Mouse (Mus musculus) gastrocnemius, postnatal 4 days (tissue): ENCODE measurements around the gene Gak. TPM values are rescaled to one million over a fixed set of nuclear protein-coding genes. Genes with fewer than 3 reads are reported as not detected.

Source experiments
- DNase-seq, 2 experiments: peaks; one replicate each; pipeline ENCODE4 v3.0.0; 2021 to 2022; ENCODE audit warnings: low spot score in 2 of 2, mixed read lengths in 2 of 2
- long read RNA-seq, 2 experiments: library from polyadenylated mRNA; stranded (forward); transcript quantifications; one replicate each; pipeline ENCODE4 v2.0.0; 2021
- total RNA-seq, 2 experiments: library from RNA; stranded (reverse); gene quantifications; 2 replicates each; pipeline ENCODE4 v1.2.3; 2021

Gene Gak
- 10 to 100 TPM; 35.6 to 36.2 TPM for total RNA-seq
- long read RNA-seq, experiment 1, partial matches to known transcripts: 8 of 11 reads
- long read RNA-seq, experiment 1, other reads (novel, unspliced or antisense): 3 of 11 reads
- long read RNA-seq, experiment 2, full-length matches to known transcripts: 3 of 12 reads
- long read RNA-seq, experiment 2, partial matches to known transcripts: 7 of 12 reads
- long read RNA-seq, experiment 2, other reads (novel, unspliced or antisense): 2 of 12 reads

DNA sequence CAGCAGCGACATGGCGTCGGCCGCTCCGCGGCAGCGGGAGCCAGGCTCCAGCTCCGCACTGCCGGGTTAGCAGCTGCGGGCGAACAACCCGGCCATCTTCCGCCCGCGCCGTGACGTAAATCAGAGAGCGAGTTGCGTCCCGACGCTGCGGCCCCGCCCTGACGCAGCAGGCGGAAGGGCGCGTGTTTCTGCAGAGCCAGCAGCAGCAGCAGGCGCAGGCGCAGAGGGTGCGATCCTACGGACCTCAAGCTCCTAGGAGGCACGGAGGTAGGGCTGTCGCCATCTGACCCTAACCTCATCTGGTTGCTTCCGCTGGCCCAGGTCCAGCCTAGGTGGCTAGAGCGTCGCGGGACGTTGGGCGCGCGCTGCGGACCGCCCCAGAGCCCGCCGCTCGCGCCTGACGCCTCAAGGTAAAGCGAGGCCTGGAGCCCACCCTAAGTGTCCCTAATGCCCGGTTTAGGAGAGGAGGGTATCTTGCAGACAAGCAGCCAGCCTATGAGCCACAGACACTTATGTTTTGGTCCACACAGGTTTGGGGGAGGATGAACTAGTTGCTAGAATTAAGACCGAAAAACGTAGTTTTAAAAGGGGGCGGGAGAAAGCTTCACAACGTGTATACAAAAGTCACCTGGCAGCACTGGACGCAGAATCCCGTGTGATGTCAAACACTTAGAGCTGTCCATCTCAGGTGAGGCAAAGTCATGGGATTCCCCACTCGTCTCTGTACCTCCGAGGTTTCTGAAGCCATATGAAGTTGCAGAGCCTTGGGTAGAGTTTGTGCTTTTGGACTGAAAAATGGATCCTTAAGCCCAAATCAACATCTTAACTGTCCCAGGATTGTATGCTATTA lies at the start of gene Gak, which contains the start of gene Tmem175:
Gene Gak (minus strand): TSS at position 122 of the 850 bp plus-strand sequence.
Gene Tmem175 (plus strand): TSS at position 137 of the 850 bp plus-strand sequence.
- peak; percentile 73 to 93 for DNase-seq

GRCm38 (mm10) chr5:108678296-108678854 lies 48.8 kb upstream of the Gak start:
- DNase-seq: no peak

- peak in 1 of 2 experiments; percentile 62 for DNase-seq
Measured at GRCm38 (mm10) chr5:108677605-108678295, 48.2 kb upstream of the Gak start.

DNA sequence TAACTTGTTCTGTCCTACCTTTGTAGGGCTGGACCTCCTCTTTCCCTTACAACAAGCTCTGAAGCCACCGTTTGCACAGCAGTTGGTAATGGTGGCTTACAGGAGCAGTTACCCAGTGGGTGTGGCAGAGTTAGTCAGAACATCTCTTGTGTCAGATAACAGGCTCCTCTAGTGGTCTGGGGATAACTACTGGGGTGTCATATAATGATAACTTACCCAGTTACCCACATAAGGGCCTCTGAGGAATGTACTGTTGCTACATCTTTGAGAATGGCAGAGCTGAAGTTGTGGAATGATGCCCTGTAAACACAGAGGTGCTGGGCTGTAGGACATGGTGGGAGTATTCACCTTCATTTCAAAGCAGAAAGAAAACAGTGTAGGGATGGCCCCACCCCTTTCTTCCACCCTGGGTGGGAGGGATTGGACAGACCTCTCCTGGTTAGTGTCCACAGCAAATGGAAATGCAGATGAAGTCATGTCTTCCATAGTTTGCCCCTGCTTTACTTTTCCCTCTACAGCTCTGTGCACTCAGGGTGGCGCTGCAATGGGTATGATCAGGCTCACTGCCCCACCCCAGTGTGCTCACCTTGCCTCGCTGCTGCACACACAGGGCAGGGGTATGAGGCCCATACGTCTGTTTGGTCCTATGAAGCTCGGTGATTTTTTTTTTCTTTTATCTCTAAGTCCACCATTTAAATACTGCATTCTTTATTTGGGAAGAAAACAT lies 47.4 kb upstream of the Gak start:
- no peak for DNase-seq

- DNase-seq: no peak
Measured at GRCm38 (mm10) chr5:108675251-108675816, 45.8 kb upstream of the Gak start, which contains the start of gene Slc26a1. Gene Slc26a1, minus strand, starts transcription at chr5:108675569.

- no peak for DNase-seq
Measured at GRCm38 (mm10) chr5:108674624-108675023, 45.1 kb upstream of the Gak start.

GRCm38 (mm10) chr5:108671757-108672156 lies 42.2 kb upstream of the Gak start:
- DNase-seq: no peak

DNA sequence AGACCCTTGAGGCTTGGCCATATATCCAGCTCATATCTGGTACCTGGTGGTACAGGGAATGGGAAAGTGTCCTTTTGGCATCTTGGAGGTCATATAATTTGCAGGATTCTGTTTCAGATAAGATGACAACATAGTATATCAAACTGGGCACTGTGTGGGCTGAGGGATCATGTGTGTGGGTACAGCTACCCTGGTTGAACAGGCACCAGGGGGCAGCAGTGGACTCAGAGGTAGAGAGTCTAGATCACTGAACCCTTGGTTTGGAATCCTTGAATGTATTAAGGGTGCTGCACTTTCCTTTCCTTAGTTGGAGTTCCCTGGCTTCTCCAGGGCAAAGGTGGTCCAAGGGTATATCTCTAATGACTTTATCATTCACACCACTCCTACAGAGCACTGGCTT lies 41.2 kb upstream of the Gak start:
- DNase-seq: no peak

DNA sequence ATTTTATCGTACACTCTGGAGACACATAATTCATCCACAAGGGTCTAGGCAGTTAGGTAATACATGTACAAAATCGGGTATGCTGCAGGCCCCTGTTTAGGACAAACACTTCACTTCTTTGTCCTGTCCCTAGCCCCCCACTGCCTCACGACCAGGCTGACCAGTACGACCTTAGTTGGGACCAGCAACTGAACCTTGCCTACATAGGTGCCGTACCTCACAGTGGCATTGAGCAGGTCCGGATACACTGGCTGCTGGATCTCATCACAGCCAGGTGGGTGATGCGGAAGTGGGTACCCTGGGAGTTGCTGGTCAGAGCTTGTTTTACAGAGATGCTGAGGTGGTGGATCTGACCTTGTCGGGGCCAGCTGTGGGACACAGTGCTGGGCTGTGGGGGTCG lies 40.4 kb upstream of the Gak start:
- DNase-seq: no peak

DNA sequence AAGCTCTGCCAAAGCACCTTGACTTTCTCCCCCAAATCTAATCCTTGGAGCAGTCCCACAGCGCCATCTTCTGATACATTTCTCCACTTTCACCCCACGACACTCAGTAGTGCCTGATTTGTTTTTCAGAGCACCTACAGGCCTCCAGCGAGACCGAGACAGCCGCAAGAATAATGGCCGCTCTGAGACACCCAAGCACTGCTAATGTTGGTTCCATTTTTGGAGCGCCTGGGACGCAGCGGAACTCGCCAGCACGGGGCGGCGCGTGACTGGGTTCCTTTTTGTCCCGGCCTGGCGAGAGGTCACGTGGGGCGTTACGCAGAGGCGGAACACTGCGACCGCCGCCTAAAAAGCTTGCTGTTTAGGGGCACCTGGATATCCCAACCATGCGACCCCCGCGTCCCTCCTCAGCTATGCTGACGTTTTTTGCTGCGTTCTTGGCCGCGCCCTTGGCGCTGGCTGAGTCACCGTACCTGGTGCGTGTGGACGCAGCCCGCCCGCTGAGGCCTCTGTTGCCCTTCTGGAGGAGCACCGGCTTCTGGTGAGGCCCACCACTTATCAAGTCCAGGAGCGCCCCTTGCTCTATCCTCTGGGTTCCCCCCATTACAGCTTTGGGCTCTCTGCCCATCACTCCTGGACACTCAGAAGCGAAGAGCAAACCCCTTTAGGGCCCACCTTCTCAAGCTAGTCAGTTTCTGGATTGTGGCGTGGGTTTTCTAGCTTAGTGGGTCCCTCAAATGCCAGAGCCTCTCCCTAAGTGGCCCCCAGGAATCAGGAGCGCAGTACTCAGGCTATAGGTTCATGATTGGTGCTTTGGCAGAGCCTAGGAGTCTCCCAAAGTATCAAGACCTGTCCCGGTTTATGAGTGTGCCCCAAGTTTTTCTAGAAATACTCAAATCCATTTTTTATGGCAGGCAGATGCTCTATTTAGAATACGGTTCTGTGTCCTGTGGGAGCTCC lies 39.7 kb upstream of the Gak start, which contains the start of gene Dgkq:
Gene Dgkq (minus strand): TSS at position 696 of the 960 bp plus-strand sequence.
- peak; percentile 68 to 86 for DNase-seq

GRCm38 (mm10) chr5:108668387-108668932 lies 38.9 kb upstream of the Gak start:
- no peak for DNase-seq

GRCm38 (mm10) chr5:108667370-108667769 lies 37.8 kb upstream of the Gak start:
- no peak for DNase-seq

DNA sequence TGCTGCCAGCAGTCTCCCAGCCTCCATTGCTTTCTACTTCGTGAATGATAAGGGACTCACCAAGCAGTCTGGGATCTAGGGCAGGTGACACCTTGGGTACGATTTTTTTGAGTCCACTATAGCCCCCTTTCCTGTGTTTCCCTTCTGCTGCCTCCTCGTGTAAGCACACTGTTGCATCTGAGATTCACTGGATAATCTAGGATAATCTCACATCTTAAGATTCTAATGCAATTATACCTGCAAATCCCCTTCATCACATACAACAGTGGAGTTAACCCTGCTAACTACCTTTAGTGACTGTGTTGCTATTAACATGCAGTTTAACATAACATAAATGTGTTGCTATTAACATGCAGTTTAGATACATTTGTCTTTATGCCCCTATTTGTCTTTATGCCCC lies 35.5 kb upstream of the Gak start:
- no peak for DNase-seq

DNA sequence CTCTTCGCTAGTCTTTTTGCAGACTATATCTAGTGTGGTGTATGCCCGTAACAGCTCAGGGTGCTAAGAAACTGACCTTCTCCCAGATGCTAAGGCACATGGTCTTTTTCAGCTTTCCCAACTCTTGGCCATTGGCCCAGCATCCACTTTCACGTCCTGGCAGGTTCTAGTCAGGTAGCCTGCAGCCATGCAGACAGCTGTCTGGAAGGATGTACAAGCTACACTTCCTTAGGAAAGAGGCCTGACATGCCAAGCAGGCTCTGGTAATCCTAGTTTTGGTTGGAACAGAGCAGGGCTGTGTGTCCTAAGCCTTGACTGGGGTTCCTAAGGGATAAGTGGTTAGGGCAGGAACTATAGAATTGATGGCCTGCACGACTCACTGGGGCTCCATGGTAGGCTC lies 33.2 kb upstream of the Gak start:
- DNase-seq: no peak

GRCm38 (mm10) chr5:108660632-108661268 lies 31.2 kb upstream of the Gak start:
- DNase-seq: peak; percentile 81 to 92

DNA sequence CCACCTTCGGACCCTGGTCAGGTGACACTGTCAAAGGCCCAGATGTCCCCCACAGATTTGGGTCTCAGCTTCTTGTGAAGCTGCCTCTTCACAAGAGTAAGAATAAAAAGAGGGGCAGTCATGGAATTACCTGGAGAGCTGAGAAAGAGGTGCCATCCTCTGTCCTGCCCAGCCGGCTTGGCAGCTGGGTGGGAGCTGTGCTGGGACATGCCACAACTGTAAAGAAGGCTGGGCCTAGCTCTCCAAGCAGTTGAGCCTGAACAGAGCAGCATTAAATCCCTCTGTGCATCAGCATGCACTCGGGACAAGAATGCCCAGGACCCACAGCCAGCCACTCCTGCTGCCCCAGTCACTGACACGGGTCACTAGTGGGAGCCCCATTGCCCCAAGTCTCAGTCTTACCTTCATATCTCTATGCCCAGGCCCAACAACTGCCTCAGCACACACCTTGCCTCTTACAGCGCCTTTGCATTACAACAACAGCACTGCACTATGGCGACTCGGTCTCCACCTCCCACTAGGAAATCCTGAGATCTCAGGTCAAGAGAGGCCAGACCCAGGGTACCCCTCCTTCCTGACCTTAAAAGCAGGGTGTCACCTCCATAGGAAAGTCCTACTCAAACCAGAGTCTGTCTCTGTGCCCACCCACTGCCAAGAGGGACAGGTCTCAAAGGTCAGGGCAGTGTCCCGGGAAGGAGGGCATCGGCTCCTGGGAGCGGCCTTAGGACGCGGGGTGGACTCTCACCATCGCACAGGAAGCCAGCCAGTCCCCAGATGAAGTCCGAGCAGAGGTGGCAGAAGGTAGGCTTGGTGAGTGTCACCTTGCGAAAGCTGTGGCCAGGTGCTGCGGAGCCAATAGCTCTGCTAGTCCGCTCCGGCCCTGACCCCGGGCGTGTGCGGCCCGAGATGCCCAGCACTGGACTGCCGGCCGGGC lies 30.4 kb upstream of the Gak start, which contains the start of gene Idua:
Gene Idua (plus strand): TSS at position 634 of the 934 bp plus-strand sequence.
- peak in 1 of 2 experiments; percentile 22 for DNase-seq

DNA sequence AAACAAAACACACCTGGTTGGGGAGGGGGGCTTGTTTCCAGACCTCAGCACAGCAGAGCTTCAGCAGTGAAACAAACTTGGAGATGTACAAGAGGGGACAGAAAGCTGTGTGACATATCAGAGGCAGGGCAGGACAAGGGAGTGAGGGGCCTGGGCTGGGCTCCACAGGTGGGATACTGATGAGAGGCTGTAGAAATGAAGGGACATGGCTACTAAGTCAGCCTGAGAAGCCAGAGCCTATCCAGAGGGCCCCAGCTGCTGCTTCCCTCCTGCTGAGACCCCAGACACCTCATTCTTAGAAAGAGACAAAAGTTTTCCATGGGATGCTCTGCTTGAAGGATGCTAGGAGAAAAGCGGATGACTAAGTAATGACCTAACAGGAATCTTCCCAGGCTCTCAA lies 29.1 kb upstream of the Gak start:
- DNase-seq: no peak
